Mouse (Mus musculus) induced T-regulatory cell, adult 2 months (primary cell): ENCODE data around the gene Shroom1.
A peak's percentile ranks its signal among the peaks of the same experiment; 100 is the strongest.

Experiments
- DNase-seq: peaks from one replicate; pipeline ENCODE4 v3.0.0-alpha.2; 2012; ENCODE audit warnings: low read depth

The Shroom1 gene

GRCm38 (mm10) chr11:53481088-53481730, 24.2 kb downstream of the Shroom1 start:
- DNase-seq: no peak

- no peak for DNase-seq
Measured at GRCm38 (mm10) chr11:53483159-53483891, 26.3 kb downstream of the Shroom1 start.

- DNase-seq: peak; percentile 29
Measured at GRCm38 (mm10) chr11:53485719-53486118, 28.7 kb downstream of the Shroom1 start.

GRCm38 (mm10) chr11:53486351-53486750, 29.3 kb downstream of the Shroom1 start:
- no peak for DNase-seq

- peak; percentile 35 for DNase-seq
Measured at GRCm38 (mm10) chr11:53486822-53487594, 30.0 kb downstream of the Shroom1 start.

GRCm38 (mm10) chr11:53489007-53489406, 32.0 kb downstream of the Shroom1 start:
- no peak for DNase-seq

GRCm38 (mm10) chr11:53489421-53489820, 32.4 kb downstream of the Shroom1 start:
- no peak for DNase-seq

- no peak for DNase-seq
Measured at GRCm38 (mm10) chr11:53491954-53492401, 35.0 kb downstream of the Shroom1 start.

GRCm38 (mm10) chr11:53493243-53493955, 36.4 kb downstream of the Shroom1 start:
- no peak for DNase-seq

- no peak for DNase-seq
Measured at GRCm38 (mm10) chr11:53495417-53495816, 38.4 kb downstream of the Shroom1 start.

GRCm38 (mm10) chr11:53496946-53497345, 39.9 kb downstream of the Shroom1 start:
- no peak for DNase-seq

- DNase-seq: no peak
Measured at GRCm38 (mm10) chr11:53500569-53500968, 43.6 kb downstream of the Shroom1 start.

- DNase-seq: no peak
Measured at GRCm38 (mm10) chr11:53502039-53502765, 45.2 kb downstream of the Shroom1 start.

- DNase-seq: no peak
Measured at GRCm38 (mm10) chr11:53503738-53504137, 46.7 kb downstream of the Shroom1 start.

GRCm38 (mm10) chr11:53504376-53504775, 47.4 kb downstream of the Shroom1 start:
- DNase-seq: no peak

GRCm38 (mm10) chr11:53505026-53505663, 48.1 kb downstream of the Shroom1 start:
- no peak for DNase-seq

- DNase-seq: no peak
Measured at GRCm38 (mm10) chr11:53507098-53507805, 50.2 kb downstream of the Shroom1 start.

GRCm38 (mm10) chr11:53508152-53508551, 51.1 kb downstream of the Shroom1 start:
- no peak for DNase-seq

GRCm38 (mm10) chr11:53508591-53508990, 51.6 kb downstream of the Shroom1 start:
- DNase-seq: no peak

GRCm38 (mm10) chr11:53510351-53510750, 53.3 kb downstream of the Shroom1 start:
- DNase-seq: no peak
